Mouse (Mus musculus): ENCODE measurements around the gene Kcnip2. TPM values are rescaled to one million over a fixed set of nuclear protein-coding genes. Genes with fewer than 3 reads are reported as not detected.
A peak's percentile ranks its signal among the peaks of the same experiment; 100 is the strongest.

Gene Kcnip2
- polyA plus RNA-seq, 1 experiment: 0.72 TPM

DNA sequence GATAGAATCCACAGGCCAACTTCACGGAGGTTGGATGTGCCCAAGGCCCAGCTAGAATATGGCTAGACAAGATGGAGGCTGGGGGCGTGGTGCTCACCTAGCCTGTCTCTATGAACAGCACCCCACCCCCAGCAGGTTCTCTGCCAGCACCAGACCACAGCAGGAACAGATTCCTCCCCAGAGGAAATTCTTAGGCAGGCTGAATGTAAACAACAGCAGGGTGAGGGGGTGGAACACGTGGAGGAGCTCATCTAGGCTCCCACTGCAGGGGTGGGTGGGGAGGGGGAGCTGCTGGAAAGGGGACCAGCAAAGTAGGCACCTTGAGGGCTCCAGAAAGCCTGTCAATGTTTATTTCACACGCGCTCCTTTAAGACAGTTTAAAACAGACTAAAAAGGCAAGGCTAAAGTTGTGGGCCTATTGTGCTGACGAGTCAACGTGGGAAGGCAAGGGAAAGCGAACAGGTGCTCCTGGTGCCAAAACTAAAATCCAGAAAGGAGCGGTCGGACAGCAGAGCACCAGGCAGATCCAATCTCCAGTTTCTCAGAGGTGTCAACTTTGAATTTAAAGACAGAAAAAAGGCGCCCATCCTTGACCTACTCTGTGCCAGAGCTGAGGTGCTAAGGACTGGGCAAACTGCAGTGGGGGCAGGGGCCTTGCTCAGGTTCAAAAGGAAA lies 2.1 kb upstream of the Kcnip2 start:
- Histone ChIP-seq H3K27ac (ENCODE audit: control insufficient read depth, insufficient read depth, low read depth, low read length, poor library complexity) (no peak overlapping the region), H3K4me1 (ENCODE audit: control insufficient read depth, insufficient read depth, low read length) (no peaks in the 10 kb centered on the region), H3K4me3 (replicated peaks; ENCODE audit: control insufficient read depth, low read depth, low read length) (no peak overlapping the region)
- 80% methylated on average over 11 of the region's 11 CpGs for WGBS
- TF ChIP-seq CTCF (IDR thresholded peaks at IDR 0.05; ENCODE audit: control insufficient read depth, insufficient read depth, low read length): no peak
- TF ChIP-seq POLR2A (IDR thresholded peaks at IDR 0.05; ENCODE audit: borderline replicate concordance, control insufficient read depth, low read depth, low read length): no peak

- 65% methylated on average over 8 of the region's 8 CpGs for WGBS
- no peak overlapping the region for H3K27ac ChIP-seq (ENCODE audit: control insufficient read depth, insufficient read depth, low read depth, low read length, poor library complexity)
- no peaks in the 10 kb centered on the region; the same call in none of the 2 replicates for H3K4me1 ChIP-seq (ENCODE audit: control insufficient read depth, insufficient read depth, low read length)
- H3K4me3 ChIP-seq (replicated peaks; ENCODE audit: control insufficient read depth, low read depth, low read length): no peak overlapping the region
- TF ChIP-seq CTCF (IDR thresholded peaks at IDR 0.05; ENCODE audit: control insufficient read depth, insufficient read depth, low read length) (no peak), POLR2A (IDR thresholded peaks at IDR 0.05; ENCODE audit: borderline replicate concordance, control insufficient read depth, low read depth, low read length) (no peak)
These were observed 866 bp upstream of the Kcnip2 start for GRCm38 (mm10) chr19:45816727-45817126.

GRCm38 (mm10) chr19:45815170-45815569 lies 691 bp downstream of the Kcnip2 start:
- H3K4me3 ChIP-seq (replicated peaks; ENCODE audit: control insufficient read depth, low read depth, low read length): no peak overlapping the region
- H3K4me1 ChIP-seq (ENCODE audit: control insufficient read depth, insufficient read depth, low read length): no peaks in the 10 kb centered on the region; the same call in none of the 2 replicates
- WGBS: 72% methylated on average over 10 of the region's 10 CpGs
- no peak overlapping the region for H3K27ac ChIP-seq (ENCODE audit: control insufficient read depth, insufficient read depth, low read depth, low read length, poor library complexity)
- TF ChIP-seq POLR2A (IDR thresholded peaks at IDR 0.05; ENCODE audit: borderline replicate concordance, control insufficient read depth, low read depth, low read length): no peak
- no peak for TF ChIP-seq CTCF (IDR thresholded peaks at IDR 0.05; ENCODE audit: control insufficient read depth, insufficient read depth, low read length)

DNA sequence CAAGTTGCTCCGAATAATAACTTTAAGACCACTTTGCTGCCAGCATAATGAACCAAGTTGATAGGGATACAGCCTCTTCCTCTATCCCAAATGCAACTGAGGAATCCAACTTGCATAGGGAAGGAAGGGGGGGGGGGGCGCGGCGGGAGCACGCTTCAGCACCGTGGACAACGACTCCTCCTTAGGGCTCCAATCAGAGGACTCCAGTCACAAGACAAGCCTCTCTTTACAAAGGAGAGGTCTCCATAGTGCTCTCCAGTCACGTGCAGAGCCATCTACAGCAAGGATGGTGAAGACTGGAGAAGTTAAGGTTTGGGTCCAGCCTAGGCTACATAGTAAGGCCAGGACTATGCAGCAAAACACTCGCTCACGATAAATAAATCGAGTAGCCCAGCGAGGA lies 2.1 kb downstream of the Kcnip2 start:
- 25% methylated on average over 12 of the region's 12 CpGs for WGBS
- no peak overlapping the region for H3K27ac ChIP-seq (ENCODE audit: control insufficient read depth, insufficient read depth, low read depth, low read length, poor library complexity)
- no peaks in the 10 kb centered on the region; the same call in none of the 2 replicates for H3K4me1 ChIP-seq (ENCODE audit: control insufficient read depth, insufficient read depth, low read length)
- TF ChIP-seq POLR2A (IDR thresholded peaks at IDR 0.05; ENCODE audit: borderline replicate concordance, control insufficient read depth, low read depth, low read length) (no peak), CTCF (IDR thresholded peaks at IDR 0.05; ENCODE audit: control insufficient read depth, insufficient read depth, low read length) (no peak)
- no peak overlapping the region for H3K4me3 ChIP-seq (replicated peaks; ENCODE audit: control insufficient read depth, low read depth, low read length)

DNA sequence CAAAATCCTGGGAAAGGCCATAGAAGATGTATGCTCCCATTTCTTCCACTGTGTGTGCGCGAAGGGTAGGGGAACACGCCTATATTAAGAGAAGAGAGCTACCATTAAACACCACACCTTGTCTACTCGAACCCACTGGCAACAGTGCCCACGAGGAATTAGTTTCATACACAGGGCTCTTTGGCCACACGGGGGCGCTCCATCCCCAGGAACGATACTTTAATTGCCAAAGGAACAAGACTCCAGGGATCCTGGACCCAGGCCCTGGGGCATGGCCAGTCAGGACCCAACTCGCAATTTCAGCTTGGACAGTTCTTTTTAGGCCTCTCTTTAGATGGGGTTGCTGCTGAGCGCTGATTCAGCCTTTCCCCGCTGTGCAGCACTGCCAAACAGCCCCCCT lies 2.6 kb downstream of the Kcnip2 start:
- Histone ChIP-seq H3K4me3 (replicated peaks; ENCODE audit: control insufficient read depth, low read depth, low read length) (no peak overlapping the region), H3K4me1 (ENCODE audit: control insufficient read depth, insufficient read depth, low read length) (no peaks in the 10 kb centered on the region; the same call in none of the 2 replicates), H3K27ac (ENCODE audit: control insufficient read depth, insufficient read depth, low read depth, low read length, poor library complexity) (no peak overlapping the region)
- WGBS: 6% methylated on average over 11 of the region's 11 CpGs
- TF ChIP-seq CTCF (IDR thresholded peaks at IDR 0.05; ENCODE audit: control insufficient read depth, insufficient read depth, low read length) (peak; percentile 78), POLR2A (IDR thresholded peaks at IDR 0.05; ENCODE audit: borderline replicate concordance, control insufficient read depth, low read depth, low read length) (no peak)

DNA sequence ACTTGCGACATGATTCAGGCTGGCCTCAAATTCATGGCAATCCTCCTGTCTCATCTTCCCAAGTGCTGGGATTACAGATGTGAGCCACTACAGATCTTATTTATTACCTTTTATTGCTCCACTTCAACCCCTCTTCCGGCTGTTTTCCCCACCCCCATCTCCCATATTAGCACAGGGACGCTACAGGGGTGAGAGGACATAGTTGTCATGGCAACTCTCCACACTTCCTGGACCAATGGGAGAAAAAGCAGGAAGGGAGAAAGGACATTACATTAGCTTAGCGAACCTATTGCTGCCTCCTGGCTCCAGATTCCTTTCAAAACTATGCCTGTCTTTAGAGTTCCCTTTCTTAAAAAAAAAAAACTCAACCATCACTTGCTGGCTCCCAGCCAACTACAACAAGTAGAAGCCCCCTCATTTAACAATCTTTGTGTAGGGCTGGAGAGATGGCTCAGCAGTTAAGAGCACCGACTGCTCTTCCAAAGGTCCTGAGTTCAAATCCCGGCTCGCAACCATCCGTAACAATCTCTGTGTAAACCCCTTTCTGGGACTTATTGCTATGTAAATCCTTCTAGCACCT lies 3.1 kb downstream of the Kcnip2 start:
- H3K27ac ChIP-seq (ENCODE audit: control insufficient read depth, insufficient read depth, low read depth, low read length, poor library complexity): no peak overlapping the region
- 14% methylated on average over 8 of the region's 8 CpGs for WGBS
- H3K4me3 ChIP-seq (replicated peaks; ENCODE audit: control insufficient read depth, low read depth, low read length): no peak overlapping the region
- no peaks in the 10 kb centered on the region; the same call in none of the 2 replicates for H3K4me1 ChIP-seq (ENCODE audit: control insufficient read depth, insufficient read depth, low read length)
- no peak for TF ChIP-seq POLR2A (IDR thresholded peaks at IDR 0.05; ENCODE audit: borderline replicate concordance, control insufficient read depth, low read depth, low read length)
- TF ChIP-seq CTCF (IDR thresholded peaks at IDR 0.05; ENCODE audit: control insufficient read depth, insufficient read depth, low read length): no peak

DNA sequence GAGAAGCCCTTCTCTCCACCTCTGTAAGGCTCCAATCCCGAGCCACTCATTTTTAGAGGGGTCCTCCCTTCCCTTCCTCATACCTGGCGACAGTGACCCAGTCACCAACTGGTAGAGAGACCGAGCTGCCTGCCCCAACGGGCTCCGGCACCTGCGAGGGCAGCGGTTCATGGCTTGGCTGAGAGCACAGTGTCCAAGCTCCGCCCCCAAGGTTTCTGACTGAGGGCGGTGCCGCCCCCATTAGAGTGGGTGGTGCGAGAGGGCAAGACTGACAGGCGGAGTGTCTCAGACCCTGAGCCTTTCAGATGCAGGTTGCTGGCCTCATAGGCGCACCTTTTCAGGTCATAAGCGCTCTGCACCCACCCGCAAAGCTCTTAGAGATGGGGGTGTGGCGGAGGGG lies 3.7 kb downstream of the Kcnip2 start:
- no peak for TF ChIP-seq CTCF (IDR thresholded peaks at IDR 0.05; ENCODE audit: control insufficient read depth, insufficient read depth, low read length)
- Histone ChIP-seq H3K27ac (ENCODE audit: control insufficient read depth, insufficient read depth, low read depth, low read length, poor library complexity) (peak overlapping the region; percentile 17; the same call in 1 of the 2 replicates), H3K4me1 (ENCODE audit: control insufficient read depth, insufficient read depth, low read length) (no peaks in the 10 kb centered on the region; the same call in none of the 2 replicates), H3K4me3 (replicated peaks; ENCODE audit: control insufficient read depth, low read depth, low read length) (no peak overlapping the region)
- 1% methylated on average over 16 of the region's 16 CpGs for WGBS

- Histone ChIP-seq H3K4me3 (replicated peaks; ENCODE audit: control insufficient read depth, low read depth, low read length) (no peak overlapping the region), H3K27ac (ENCODE audit: control insufficient read depth, insufficient read depth, low read depth, low read length, poor library complexity) (no peak overlapping the region), H3K4me1 (ENCODE audit: control insufficient read depth, insufficient read depth, low read length) (no peaks in the 10 kb centered on the region; the same call in none of the 2 replicates)
- WGBS: 79% methylated on average over 12 of the region's 12 CpGs
- TF ChIP-seq CTCF (IDR thresholded peaks at IDR 0.05; ENCODE audit: control insufficient read depth, insufficient read depth, low read length): no peak
- TF ChIP-seq POLR2A (IDR thresholded peaks at IDR 0.05; ENCODE audit: borderline replicate concordance, control insufficient read depth, low read depth, low read length): no peak
These were observed 4.7 kb downstream of the Kcnip2 start for GRCm38 (mm10) chr19:45811028-45811674.

Measured in bone marrow, adult 2 months (tissue).